Mouse (Mus musculus): ENCODE results near the gene Rinl. TPM values are rescaled to one million over a fixed set of nuclear protein-coding genes. Genes with fewer than 3 reads are reported as not detected.

Gene Rinl
- total and polyA plus RNA-seq, 3 experiments: 46.1 to 65.5 (median 60.6) TPM

DNA sequence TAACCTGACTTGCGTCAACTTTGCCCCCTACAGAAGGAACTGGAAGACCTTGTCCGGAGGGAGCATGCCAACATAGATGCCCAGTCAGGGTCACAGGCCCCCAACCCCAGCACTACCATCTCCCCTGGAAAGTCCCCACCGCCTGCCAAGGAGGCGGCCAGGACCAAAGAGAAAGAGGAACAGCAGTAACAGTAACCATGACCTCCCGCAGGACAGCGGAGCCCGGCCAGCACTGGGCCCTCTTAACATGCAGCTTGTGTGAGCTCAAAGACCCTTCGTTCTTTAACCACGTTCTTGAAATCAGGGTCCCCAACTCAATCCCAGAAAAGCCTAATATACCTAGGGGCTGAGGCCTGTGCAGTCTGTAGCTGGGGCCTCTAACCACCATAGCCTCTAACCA lies 885 bp upstream of the Rinl start:
- dilution Hi-C loops (cut with MboI; ENCODE audit: extremely low pct_ligation_motif_present, extremely low pct_unique_long_range_greater_than_20kb, low sequenced_read_pairs): no loop called here
- TF ChIP-seq ETS1 (conservative IDR thresholded peaks at IDR 0.05; ENCODE audit: low read depth, low read length): no peak
- no peak for TF ChIP-seq TBP (conservative IDR thresholded peaks at IDR 0.05; ENCODE audit: low read depth, low read length)
- TF ChIP-seq E2F4 (IDR thresholded peaks at IDR 0.05; ENCODE audit: insufficient replicate concordance, low read depth, low read length): no peak
- no peak for TF ChIP-seq CHD2 (IDR thresholded peaks at IDR 0.05; ENCODE audit: low read length)
- TF ChIP-seq TCF12 (IDR thresholded peaks at IDR 0.05; ENCODE audit: low read depth, low read length): 0 out of 2 replicates have a peak, but pooled peaks have one; percentile 9
- TF ChIP-seq BHLHE40 (IDR thresholded peaks at IDR 0.05; ENCODE audit: low read depth, low read length): 0 out of 2 replicates have a peak, but pooled peaks have one; percentile 2
- TF ChIP-seq MAFK (IDR thresholded peaks at IDR 0.05; ENCODE audit: insufficient replicate concordance, low read length): no peak
- 0 out of 2 replicates have a peak, but pooled peaks have one; percentile 58 for TF ChIP-seq UBTF (IDR thresholded peaks at IDR 0.05; ENCODE audit: low read depth, low read length)
- no peak for TF ChIP-seq USF1 (IDR thresholded peaks at IDR 0.05; ENCODE audit: low read depth, low read length)
- no peak for TF ChIP-seq HCFC1 (IDR thresholded peaks at IDR 0.05; ENCODE audit: low read depth, low read length)
- 0 out of 2 replicates have a peak, but pooled peaks have one; percentile 7 for TF ChIP-seq NRF1 (IDR thresholded peaks at IDR 0.05; ENCODE audit: low read depth, low read length)
- TF ChIP-seq POLR2AphosphoS2 (IDR thresholded peaks at IDR 0.05; ENCODE audit: low read depth, low read length): no peak
- H3K36me3 ChIP-seq (replicated peaks in 1 of 2; ENCODE audit: control insufficient read depth in 1 of 2, insufficient read depth in 1 of 2, low read length in 1 of 2): peaks cover 19 to 50% of the 10 kb centered on the region in 2 experiments
- no peaks in the 10 kb centered on the region for H3K9me3 ChIP-seq (replicated peaks; ENCODE audit: low read length)
- in situ Hi-C loops (cut with MboI; ENCODE audit: low pct_ligation_motif_present, low pct_unique_long_range_greater_than_20kb, low sequenced_read_pairs): loop anchor here (25.0 kb wide), 1 partner anchor 249 kb away; no protein-coding TSS in a partner anchor
- H3K4me2 ChIP-seq (ENCODE audit: insufficient read depth, low read depth, poor library complexity, severe bottlenecking): peak overlapping the region; percentile 69
- peaks cover 44 to 96% of the 10 kb centered on the region in 2 experiments for H3K4me1 ChIP-seq (ENCODE audit: control insufficient read depth in 1 of 2, insufficient read depth in 2 of 2)
- H3K79me2 ChIP-seq (replicated peaks; ENCODE audit: control insufficient read depth, extremely low read depth, insufficient read depth, poor library complexity, severe bottlenecking): no peaks in the 10 kb centered on the region
- no peak for DNase-seq (ENCODE audit: extremely low read depth)
- peak overlapping the region; percentile 92 for H3K27ac ChIP-seq (ENCODE audit: insufficient read depth, low read depth)
- H3K27me3 ChIP-seq (replicated peaks): no peaks in the 10 kb centered on the region
- peak overlapping the region; percentile 8 to 30 (median 19) for H3K4me3 ChIP-seq (replicated peaks in 1 of 3; ENCODE audit: low read depth in 2 of 3, low read length in 2 of 3, poor library complexity in 1 of 3)
- H3K9ac ChIP-seq (ENCODE audit: insufficient read depth, low read depth): peak overlapping the region; percentile 40

DNA sequence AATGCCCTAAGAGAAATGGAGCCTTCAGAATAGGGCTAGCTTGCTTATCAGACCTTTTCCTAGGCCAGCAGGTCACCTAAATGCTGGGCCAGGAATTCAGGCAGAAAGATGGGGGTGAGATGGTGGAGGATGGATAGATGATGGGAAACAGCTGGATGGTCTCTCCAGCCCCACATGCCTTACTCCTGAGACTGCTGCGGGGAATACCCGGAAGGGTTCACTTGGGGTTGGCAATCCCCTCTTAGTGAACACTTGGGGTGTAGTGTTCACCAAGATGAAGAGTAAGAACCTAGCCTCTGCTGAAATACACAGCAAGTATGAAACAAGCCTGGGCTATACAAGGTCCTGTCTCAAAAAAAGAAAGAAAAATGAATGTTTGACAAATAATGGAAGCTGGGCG lies 466 bp downstream of the Rinl start:
- Histone ChIP-seq H3K4me2 (ENCODE audit: insufficient read depth, low read depth, poor library complexity, severe bottlenecking) (peak overlapping the region; percentile 69), H3K27ac (ENCODE audit: insufficient read depth, low read depth) (peak overlapping the region; percentile 92), H3K9ac (ENCODE audit: insufficient read depth, low read depth) (peak overlapping the region; percentile 40), H3K4me1 (ENCODE audit: control insufficient read depth in 1 of 2, insufficient read depth in 2 of 2) (peaks cover 39 to 87% of the 10 kb centered on the region in 2 experiments), H3K4me3 (replicated peaks in 1 of 3; ENCODE audit: low read depth in 2 of 3, low read length in 2 of 3, poor library complexity in 1 of 3) (peak overlapping the region in 2 of 3 experiments; percentile 27 to 38), H3K27me3 (replicated peaks) (no peaks in the 10 kb centered on the region), H3K79me2 (replicated peaks; ENCODE audit: control insufficient read depth, extremely low read depth, insufficient read depth, poor library complexity, severe bottlenecking) (no peaks in the 10 kb centered on the region), H3K36me3 (replicated peaks in 1 of 2; ENCODE audit: control insufficient read depth in 1 of 2, insufficient read depth in 1 of 2, low read length in 1 of 2) (peaks cover 9 to 36% of the 10 kb centered on the region in 2 experiments), H3K9me3 (replicated peaks; ENCODE audit: low read length) (no peaks in the 10 kb centered on the region)
- in situ Hi-C loops (cut with MboI; ENCODE audit: low pct_ligation_motif_present, low pct_unique_long_range_greater_than_20kb, low sequenced_read_pairs) (loop anchor here (25.0 kb wide), 1 partner anchor 248 kb away; no protein-coding TSS in a partner anchor), dilution Hi-C loops (cut with MboI; ENCODE audit: extremely low pct_ligation_motif_present, extremely low pct_unique_long_range_greater_than_20kb, low sequenced_read_pairs) (no loop called here)
- TF ChIP-seq ZMIZ1 (IDR thresholded peaks at IDR 0.05; ENCODE audit: low read depth, low read length) (0 out of 2 replicates have a peak, but pooled peaks have one; percentile 8), SIN3A (IDR thresholded peaks at IDR 0.05; ENCODE audit: low read length) (no peak), MAX (IDR thresholded peaks at IDR 0.05; ENCODE audit: low read length) (0 out of 2 replicates have a peak, but pooled peaks have one; percentile 22)
- no peak for DNase-seq (ENCODE audit: extremely low read depth)
